Mouse (Mus musculus): ENCODE measurements around the gene Sdc1. TPM values are rescaled to one million over a fixed set of nuclear protein-coding genes. Genes with fewer than 3 reads are reported as not detected.

Gene Sdc1
- polyA plus RNA-seq, 1 experiment: 10.9 TPM

GRCm38 (mm10) chr12:8781121-8781520, 10.0 kb downstream of the Sdc1 start:
- Histone ChIP-seq H3K27ac (ENCODE audit: insufficient read depth, low read depth, low read length) (no peak overlapping the region), H3K4me3 (ENCODE audit: insufficient read depth, low read length) (no peak overlapping the region), H3K4me1 (ENCODE audit: control insufficient read depth, insufficient read depth, low read length) (peaks cover 10% of the 10 kb centered on the region)
- TF ChIP-seq POLR2A (IDR thresholded peaks at IDR 0.05; ENCODE audit: borderline replicate concordance, low read depth, low read length): no peak
- no peak for TF ChIP-seq CTCF (IDR thresholded peaks at IDR 0.05; ENCODE audit: low read depth, low read length)

- no peak overlapping the region for H3K27ac ChIP-seq (ENCODE audit: insufficient read depth, low read depth, low read length)
- no peak overlapping the region for H3K4me3 ChIP-seq (ENCODE audit: insufficient read depth, low read length)
- H3K4me1 ChIP-seq (ENCODE audit: control insufficient read depth, insufficient read depth, low read length): peaks cover 4% of the 10 kb centered on the region; the same call in 1 of the 2 replicates
- TF ChIP-seq POLR2A (IDR thresholded peaks at IDR 0.05; ENCODE audit: borderline replicate concordance, low read depth, low read length): no peak
- no peak for TF ChIP-seq CTCF (IDR thresholded peaks at IDR 0.05; ENCODE audit: low read depth, low read length)
Measured at GRCm38 (mm10) chr12:8781681-8782378, 10.7 kb downstream of the Sdc1 start.

- H3K4me1 ChIP-seq (ENCODE audit: control insufficient read depth, insufficient read depth, low read length): peaks cover 4% of the 10 kb centered on the region; the same call in 1 of the 2 replicates
- no peak overlapping the region for H3K27ac ChIP-seq (ENCODE audit: insufficient read depth, low read depth, low read length)
- TF ChIP-seq POLR2A (IDR thresholded peaks at IDR 0.05; ENCODE audit: borderline replicate concordance, low read depth, low read length): no peak
- no peak for TF ChIP-seq CTCF (IDR thresholded peaks at IDR 0.05; ENCODE audit: low read depth, low read length)
- no peak overlapping the region for H3K4me3 ChIP-seq (ENCODE audit: insufficient read depth, low read length)
Measured at GRCm38 (mm10) chr12:8782565-8782964, 11.4 kb downstream of the Sdc1 start.

GRCm38 (mm10) chr12:8784189-8784588, 13.1 kb downstream of the Sdc1 start:
- TF ChIP-seq CTCF (IDR thresholded peaks at IDR 0.05; ENCODE audit: low read depth, low read length) (no peak), POLR2A (IDR thresholded peaks at IDR 0.05; ENCODE audit: borderline replicate concordance, low read depth, low read length) (no peak)
- Histone ChIP-seq H3K4me1 (ENCODE audit: control insufficient read depth, insufficient read depth, low read length) (peaks cover 4% of the 10 kb centered on the region; the same call in 1 of the 2 replicates), H3K4me3 (ENCODE audit: insufficient read depth, low read length) (no peak overlapping the region), H3K27ac (ENCODE audit: insufficient read depth, low read depth, low read length) (no peak overlapping the region)

- H3K4me3 ChIP-seq (ENCODE audit: insufficient read depth, low read length): no peak overlapping the region
- TF ChIP-seq CTCF (IDR thresholded peaks at IDR 0.05; ENCODE audit: low read depth, low read length): no peak
- TF ChIP-seq POLR2A (IDR thresholded peaks at IDR 0.05; ENCODE audit: borderline replicate concordance, low read depth, low read length): no peak
- no peaks in the 10 kb centered on the region for H3K4me1 ChIP-seq (ENCODE audit: control insufficient read depth, insufficient read depth, low read length)
- no peak overlapping the region for H3K27ac ChIP-seq (ENCODE audit: insufficient read depth, low read depth, low read length)
Measured at GRCm38 (mm10) chr12:8786476-8786875, 15.4 kb downstream of the Sdc1 start.

- Histone ChIP-seq H3K4me1 (ENCODE audit: control insufficient read depth, insufficient read depth, low read length) (no peaks in the 10 kb centered on the region), H3K4me3 (ENCODE audit: insufficient read depth, low read length) (no peak overlapping the region), H3K27ac (ENCODE audit: insufficient read depth, low read depth, low read length) (no peak overlapping the region)
- TF ChIP-seq POLR2A (IDR thresholded peaks at IDR 0.05; ENCODE audit: borderline replicate concordance, low read depth, low read length) (no peak), CTCF (IDR thresholded peaks at IDR 0.05; ENCODE audit: low read depth, low read length) (no peak)
Measured at GRCm38 (mm10) chr12:8786984-8787730, 16.0 kb downstream of the Sdc1 start.

- Histone ChIP-seq H3K4me3 (ENCODE audit: insufficient read depth, low read length) (no peak overlapping the region), H3K4me1 (ENCODE audit: control insufficient read depth, insufficient read depth, low read length) (no peaks in the 10 kb centered on the region), H3K27ac (ENCODE audit: insufficient read depth, low read depth, low read length) (no peak overlapping the region)
- no peak for TF ChIP-seq POLR2A (IDR thresholded peaks at IDR 0.05; ENCODE audit: borderline replicate concordance, low read depth, low read length)
- TF ChIP-seq CTCF (IDR thresholded peaks at IDR 0.05; ENCODE audit: low read depth, low read length): no peak
Measured at GRCm38 (mm10) chr12:8788469-8788868, 17.3 kb downstream of the Sdc1 start.

- TF ChIP-seq POLR2A (IDR thresholded peaks at IDR 0.05; ENCODE audit: borderline replicate concordance, low read depth, low read length) (no peak), CTCF (IDR thresholded peaks at IDR 0.05; ENCODE audit: low read depth, low read length) (no peak)
- H3K4me3 ChIP-seq (ENCODE audit: insufficient read depth, low read length): no peak overlapping the region
- no peak overlapping the region for H3K27ac ChIP-seq (ENCODE audit: insufficient read depth, low read depth, low read length)
- no peaks in the 10 kb centered on the region for H3K4me1 ChIP-seq (ENCODE audit: control insufficient read depth, insufficient read depth, low read length)
Measured at GRCm38 (mm10) chr12:8790615-8791014, 19.5 kb downstream of the Sdc1 start.

GRCm38 (mm10) chr12:8793410-8794051, 22.4 kb downstream of the Sdc1 start:
- no peaks in the 10 kb centered on the region for H3K4me1 ChIP-seq (ENCODE audit: control insufficient read depth, insufficient read depth, low read length)
- H3K4me3 ChIP-seq (ENCODE audit: insufficient read depth, low read length): no peak overlapping the region
- H3K27ac ChIP-seq (ENCODE audit: insufficient read depth, low read depth, low read length): no peak overlapping the region
- TF ChIP-seq POLR2A (IDR thresholded peaks at IDR 0.05; ENCODE audit: borderline replicate concordance, low read depth, low read length) (no peak), CTCF (IDR thresholded peaks at IDR 0.05; ENCODE audit: low read depth, low read length) (no peak)

- Histone ChIP-seq H3K4me3 (ENCODE audit: insufficient read depth, low read length) (no peak overlapping the region), H3K27ac (ENCODE audit: insufficient read depth, low read depth, low read length) (no peak overlapping the region), H3K4me1 (ENCODE audit: control insufficient read depth, insufficient read depth, low read length) (peaks cover 10% of the 10 kb centered on the region)
- TF ChIP-seq POLR2A (IDR thresholded peaks at IDR 0.05; ENCODE audit: borderline replicate concordance, low read depth, low read length) (no peak), CTCF (IDR thresholded peaks at IDR 0.05; ENCODE audit: low read depth, low read length) (no peak)
Measured at GRCm38 (mm10) chr12:8797936-8798335, 26.8 kb downstream of the Sdc1 start.

Data from bone marrow macrophage, adult 2 months (primary cell).